Mouse (Mus musculus) heart, adult 2 months (tissue): Measurements from ENCODE around the gene Snrpg.

ENCODE experiments used
- CTCF ChIP-seq: fragments of 200-600 bp; IDR thresholded peaks from 2 replicates; pipeline ENCODE4 v1.8.1; 2022; ENCODE audit warnings: antibody characterized with exemption, mild to moderate bottlenecking, moderate library complexity
- EP300 ChIP-seq: fragments of 200-500 bp; IDR thresholded peaks from 2 replicates; pipeline ENCODE4 v1.6.1; 2011; ENCODE audit warnings: low read depth, low read length, control low read depth; ENCODE audit not compliant: insufficient read depth
- POLR2A ChIP-seq: fragments of 200-500 bp; IDR thresholded peaks from 2 replicates; pipeline ENCODE4 v1.6.1; 2011; ENCODE audit warnings: mild to moderate bottlenecking, low read depth, low read length, control low read depth; ENCODE audit not compliant: insufficient read depth

GRCm38 (mm10) chr6:86322031-86322563 is 49.0 kb upstream of the Snrpg start:
- TF ChIP-seq POLR2A = no peak
- no peak for TF ChIP-seq CTCF
- TF ChIP-seq EP300 = no peak
